Mouse (Mus musculus) CH12.LX (cell line): ENCODE results near the gene Kpna4.

Source experiments
- CTCF ChIP-seq, 2 experiments: IDR thresholded peaks in 1 of 2; conservative IDR thresholded peaks in 1 of 2; 2 replicates each; pipeline ENCODE4 v1.5.1; 2011 to 2012; ENCODE audit warnings: low read depth in 2 of 2, low read length in 2 of 2, improper control_type of control experiment in 1 of 2, inconsistent platforms in 1 of 2, mild to moderate bottlenecking in 1 of 2, moderate library complexity in 1 of 2
- ELF1 ChIP-seq: IDR thresholded peaks from 2 replicates; pipeline ENCODE4 v1.6.1; 2014; ENCODE audit warnings: low read depth, mild to moderate bottlenecking, inconsistent platforms, low read length, improper control_type of control experiment
- ETS1 ChIP-seq: conservative IDR thresholded peaks from 2 replicates; pipeline ENCODE4 v1.6.1; 2012; ENCODE audit warnings: low read depth, mild to moderate bottlenecking, inconsistent platforms, low read length, improper control_type of control experiment, moderate library complexity
- HCFC1 ChIP-seq: IDR thresholded peaks from 2 replicates; pipeline ENCODE4 v1.6.1; 2012; ENCODE audit warnings: low read depth, mild to moderate bottlenecking, inconsistent platforms, low read length, improper control_type of control experiment
- IRF4 ChIP-seq: IDR thresholded peaks from 2 replicates; pipeline ENCODE4 v1.6.1; 2014; ENCODE audit warnings: low read depth, mild to moderate bottlenecking, inconsistent platforms, low read length, improper control_type of control experiment
- JUN ChIP-seq: IDR thresholded peaks from 2 replicates; pipeline ENCODE4 v1.6.1; 2011; ENCODE audit warnings: low read depth, mild to moderate bottlenecking, low read length, improper control_type of control experiment, moderate library complexity; ENCODE audit not compliant: insufficient read depth
- NRF1 ChIP-seq: IDR thresholded peaks from 2 replicates; pipeline ENCODE4 v1.6.1; 2014; ENCODE audit warnings: low read depth, mild to moderate bottlenecking, inconsistent platforms, low read length, improper control_type of control experiment, moderate library complexity
- POLR2A ChIP-seq: IDR thresholded peaks from 2 replicates; pipeline ENCODE4 v1.6.1; 2011; ENCODE audit warnings: low read depth, mild to moderate bottlenecking, improper control_type of control experiment, low read length
- TCF12 ChIP-seq: IDR thresholded peaks from 2 replicates; pipeline ENCODE4 v1.6.1; 2014; ENCODE audit warnings: low read depth, mild to moderate bottlenecking, inconsistent platforms, low read length, improper control_type of control experiment
- ZKSCAN1 ChIP-seq: IDR thresholded peaks from 2 replicates; pipeline ENCODE4 v1.6.1; 2012; ENCODE audit warnings: low read depth, inconsistent platforms, low read length, improper control_type of control experiment, borderline replicate concordance
- ZMIZ1 ChIP-seq: IDR thresholded peaks from 2 replicates; pipeline ENCODE4 v1.6.1; 2012; ENCODE audit warnings: low read depth, mild to moderate bottlenecking, inconsistent platforms, low read length, improper control_type of control experiment
- ZNF384 ChIP-seq: IDR thresholded peaks from 2 replicates; pipeline ENCODE4 v1.6.1; 2012; ENCODE audit warnings: low read depth, low read length, improper control_type of control experiment, inconsistent platforms

DNA sequence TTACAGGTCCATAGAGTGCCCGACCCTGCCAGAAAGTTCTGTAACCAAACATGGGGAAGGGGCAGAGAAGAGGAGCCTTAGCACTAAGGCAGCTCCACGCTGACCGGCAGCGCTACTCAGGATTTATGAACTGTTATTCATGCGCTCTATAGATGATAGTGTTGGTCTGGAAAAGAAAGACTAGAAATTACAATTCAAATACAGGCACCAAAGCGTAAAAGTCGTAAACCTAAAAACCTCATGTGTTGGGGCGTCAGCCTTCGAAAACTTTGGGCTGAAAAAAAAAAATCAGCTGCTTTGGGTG is 81.6 kb downstream of the Kpna4 start:
- TF ChIP-seq ZNF384 = no peak
- TF ChIP-seq CTCF (conservative IDR thresholded peaks at IDR 0.05 in 1 of 2, IDR thresholded peaks at IDR 0.05 in 1 of 2; ENCODE audit: low read depth in 2 of 2, low read length in 2 of 2) = no peak
- TF ChIP-seq ZMIZ1 = no peak
- TF ChIP-seq TCF12 = no peak
- no peak for TF ChIP-seq POLR2A
- no peak for TF ChIP-seq IRF4
- TF ChIP-seq JUN = no peak
- no peak for TF ChIP-seq NRF1
- TF ChIP-seq ELF1 = no peak
- no peak for TF ChIP-seq ETS1
- no peak for TF ChIP-seq ZKSCAN1
- no peak for TF ChIP-seq HCFC1
